Mouse (Mus musculus): ENCODE measurements around the gene Gkap1. TPM values are rescaled to one million over a fixed set of nuclear protein-coding genes. Genes with fewer than 3 reads are reported as not detected.
A peak's percentile ranks its signal among the peaks of the same experiment; 100 is the strongest.

The Gkap1 gene
- total RNA-seq (2021): 10 to 100 TPM; 54.5 to 83.4 TPM
- long read RNA-seq, experiment 1, transcript Gkap1-201 (12 exons, 1,523 nt): major isoform, 30 of 49 reads
- long read RNA-seq, experiment 1, partial matches to known transcripts: 3 of 49 reads
- long read RNA-seq, experiment 1, other reads (novel, unspliced or antisense): 16 of 49 reads
- long read RNA-seq, experiment 2, transcript Gkap1-201 (12 exons, 1,523 nt): major isoform, 30 of 50 reads
- long read RNA-seq, experiment 2, partial matches to known transcripts: 12 of 50 reads
- long read RNA-seq, experiment 2, other reads (novel, unspliced or antisense): 8 of 50 reads

- DNase-seq (ENCODE audit: low spot score in 2 of 2): no peak
Measured at GRCm38 (mm10) chr13:58275599-58275998, at the start of gene Gkap1. Gkap1 (minus strand) TSS chr13:58275699.

GRCm38 (mm10) chr13:58317768-58318167 is 42.3 kb upstream of the Gkap1 start:
- no peak for DNase-seq (ENCODE audit: low spot score in 2 of 2)

- no peak for DNase-seq (ENCODE audit: low spot score in 2 of 2)
Measured at GRCm38 (mm10) chr13:58314991-58315390, 39.5 kb upstream of the Gkap1 start.

- DNase-seq (ENCODE audit: low spot score in 2 of 2): no peak
Measured at GRCm38 (mm10) chr13:58313758-58314157, 38.3 kb upstream of the Gkap1 start.

- DNase-seq (ENCODE audit: low spot score in 2 of 2): peak in 1 of 2 experiments; percentile 32
Measured at GRCm38 (mm10) chr13:58311351-58311750, 35.9 kb upstream of the Gkap1 start.

- DNase-seq (ENCODE audit: low spot score in 2 of 2): no peak
Measured at GRCm38 (mm10) chr13:58309499-58309898, 34.0 kb upstream of the Gkap1 start.

GRCm38 (mm10) chr13:58307453-58307852 is 32.0 kb upstream of the Gkap1 start:
- no peak for DNase-seq (ENCODE audit: low spot score in 2 of 2)

GRCm38 (mm10) chr13:58305230-58305629 is 29.7 kb upstream of the Gkap1 start:
- DNase-seq (ENCODE audit: low spot score in 2 of 2): no peak

- DNase-seq (ENCODE audit: low spot score in 2 of 2): no peak
Measured at GRCm38 (mm10) chr13:58302421-58303145, 27.1 kb upstream of the Gkap1 start.

GRCm38 (mm10) chr13:58301961-58302360 is 26.5 kb upstream of the Gkap1 start:
- no peak for DNase-seq (ENCODE audit: low spot score in 2 of 2)

- no peak for DNase-seq (ENCODE audit: low spot score in 2 of 2)
Measured at GRCm38 (mm10) chr13:58298756-58299155, 23.3 kb upstream of the Gkap1 start.

GRCm38 (mm10) chr13:58295582-58295981 is 20.1 kb upstream of the Gkap1 start:
- DNase-seq (ENCODE audit: low spot score in 2 of 2): no peak

- DNase-seq (ENCODE audit: low spot score in 2 of 2): no peak
Measured at GRCm38 (mm10) chr13:58292811-58293210, 17.3 kb upstream of the Gkap1 start.

GRCm38 (mm10) chr13:58289308-58289707 is 13.8 kb upstream of the Gkap1 start:
- DNase-seq (ENCODE audit: low spot score in 2 of 2): no peak

- peak; percentile 88 to 91 for DNase-seq (ENCODE audit: low spot score in 2 of 2)
Measured at GRCm38 (mm10) chr13:58287822-58288221, 12.3 kb upstream of the Gkap1 start.

GRCm38 (mm10) chr13:58283466-58283865 is 8.0 kb upstream of the Gkap1 start:
- no peak for DNase-seq (ENCODE audit: low spot score in 2 of 2)

GRCm38 (mm10) chr13:58281936-58282335 is 6.4 kb upstream of the Gkap1 start:
- no peak for DNase-seq (ENCODE audit: low spot score in 2 of 2)

GRCm38 (mm10) chr13:58280528-58280927 is 5.0 kb upstream of the Gkap1 start:
- no peak for DNase-seq (ENCODE audit: low spot score in 2 of 2)

- DNase-seq (ENCODE audit: low spot score in 2 of 2): peak in 1 of 2 experiments; percentile 35
Measured at GRCm38 (mm10) chr13:58276256-58276655, 757 bp upstream of the Gkap1 start.

- no peak for DNase-seq (ENCODE audit: low spot score in 2 of 2)
Measured at GRCm38 (mm10) chr13:58275076-58275475, 423 bp downstream of the Gkap1 start.

- peak; percentile 75 for DNase-seq (ENCODE audit: low spot score in 2 of 2)
Measured at GRCm38 (mm10) chr13:58274259-58274991, 1.1 kb downstream of the Gkap1 start.
